Mouse (Mus musculus) midbrain, embryonic 12.5 days (tissue): ENCODE measurements around the gene Slc26a3. TPM values are rescaled to one million over a fixed set of nuclear protein-coding genes. Genes with fewer than 3 reads are reported as not detected.

ENCODE experiments used
- ATAC-seq: fragments of 200-750 bp; cut with Nextera tagmentation; 2 replicates; pipeline ENCODE4 v1.8.0; 2017; ENCODE audit warnings: low read depth, moderate TSS enrichment, moderate library complexity; ENCODE audit not compliant: low FRiP score
- H3K27ac ChIP-seq: fragments of 300-500 bp; sonication (generic); replicated peaks from 2 replicates; pipeline ENCODE4 v1.5.1; 2016; ENCODE audit warnings: mild to moderate bottlenecking
- H3K27me3 ChIP-seq: fragments of 300-500 bp; sonication (generic); 2 replicates; pipeline ENCODE4 v1.6.1; 2016; ENCODE audit warnings: mild to moderate bottlenecking
- H3K36me3 ChIP-seq: fragments of 300-500 bp; sonication (generic); 2 replicates; pipeline ENCODE4 v1.6.1; 2016
- H3K4me1 ChIP-seq: fragments of 300-500 bp; sonication (generic); 2 replicates; pipeline ENCODE4 v1.6.1; 2016
- H3K4me2 ChIP-seq: fragments of 300-500 bp; sonication (generic); replicated peaks from 2 replicates; pipeline ENCODE4 v1.6.1; 2016; ENCODE audit warnings: mild to moderate bottlenecking, moderate library complexity
- H3K4me3 ChIP-seq: fragments of 300-500 bp; sonication (generic); 2 replicates; pipeline ENCODE4 v1.5.1; 2016; ENCODE audit warnings: mild to moderate bottlenecking
- H3K9ac ChIP-seq: fragments of 300-500 bp; sonication (generic); replicated peaks from 2 replicates; pipeline ENCODE4 v1.6.1; 2016; ENCODE audit warnings: mild to moderate bottlenecking, moderate library complexity
- H3K9me3 ChIP-seq: fragments of 300-500 bp; sonication (generic); 2 replicates; pipeline ENCODE4 v1.6.1; 2016; ENCODE audit warnings: mild to moderate bottlenecking
- WGBS: fragments of 180-500 bp; shearing (Covaris S2); methylation state at CpG from one replicate; pipeline ENCODE4 v1.1.7; 2016; 5-methylcytosine and 5-hydroxymethylcytosine counted together
- polyA plus RNA-seq: library from polyadenylated mRNA; unstranded; fragments of >200 nt; fragmentation: Nextera tagmentation; extraction: Ambion mirVana; gene quantifications from 2 replicates; pipeline ENCODE4 v1.2.1, GENCODE M21; 2016

Gene Slc26a3
- polyA plus RNA-seq, 1 experiment from 2014 or later, result not detected

DNA sequence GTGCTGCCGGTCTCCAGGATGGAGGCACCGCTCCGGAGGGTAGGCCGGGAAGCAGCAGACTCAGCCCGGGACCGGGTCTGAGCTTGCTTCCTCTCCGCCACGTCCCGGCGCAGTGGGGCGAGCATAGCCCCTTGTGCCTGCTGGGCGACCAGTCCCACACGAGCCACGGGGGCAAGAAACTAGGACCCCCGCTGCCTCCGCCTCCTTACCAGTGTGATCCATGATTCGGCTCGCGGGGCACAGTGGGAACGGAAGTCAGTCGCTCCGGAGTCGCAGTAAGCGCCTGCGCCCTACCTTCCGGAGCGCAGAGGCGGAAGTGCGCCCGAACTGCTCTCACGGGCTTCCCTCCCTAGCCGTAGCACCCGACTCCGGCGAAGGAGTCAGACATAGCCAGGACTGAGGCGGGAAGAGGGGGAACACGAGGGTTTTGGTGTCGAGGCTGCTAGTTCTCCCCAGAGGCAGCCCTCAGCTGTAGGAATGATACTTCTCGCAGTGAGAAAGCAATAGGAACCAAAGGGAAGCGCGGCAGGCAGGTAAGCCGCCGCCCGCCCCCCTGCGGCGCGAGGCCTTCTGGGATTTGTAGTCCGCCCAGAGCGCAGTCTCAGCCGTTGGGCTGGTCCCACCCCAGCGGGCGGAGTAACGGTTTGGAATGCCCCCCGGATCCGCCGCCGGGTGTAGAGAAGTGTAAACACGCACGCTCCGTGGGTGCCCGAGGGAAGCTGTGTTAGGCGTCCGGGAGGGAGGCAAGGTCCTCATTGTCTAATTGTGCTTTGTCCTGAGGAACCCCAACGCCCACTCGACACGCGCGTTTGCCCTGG is 108.9 kb downstream of the Slc26a3 start, which contains the start of gene Cbll1:
Cbll1 (minus strand) TSS at position 303 of the 818 bp plus-strand sequence.
- WGBS, result under 1% methylated on average over 67 of the region's 68 CpGs
- H3K27me3 ChIP-seq, result no peaks in the 10 kb centered on the region
- H3K4me3 ChIP-seq, result peak within 1 kb of the TSS; percentile 78
- no peaks in the 10 kb centered on the region for H3K9me3 ChIP-seq
- H3K4me1 ChIP-seq, result peaks cover 14% of the 10 kb centered on the region
- peak; percentile 98 for ATAC-seq
- H3K36me3 ChIP-seq, result peaks cover under 1% of the 10 kb centered on the region
- H3K9ac ChIP-seq, result peak within 1 kb of the TSS; percentile 79
- H3K4me2 ChIP-seq, result peak within 1 kb of the TSS; percentile 84
- H3K27ac ChIP-seq, result peak within 1 kb of the TSS; percentile 93

DNA sequence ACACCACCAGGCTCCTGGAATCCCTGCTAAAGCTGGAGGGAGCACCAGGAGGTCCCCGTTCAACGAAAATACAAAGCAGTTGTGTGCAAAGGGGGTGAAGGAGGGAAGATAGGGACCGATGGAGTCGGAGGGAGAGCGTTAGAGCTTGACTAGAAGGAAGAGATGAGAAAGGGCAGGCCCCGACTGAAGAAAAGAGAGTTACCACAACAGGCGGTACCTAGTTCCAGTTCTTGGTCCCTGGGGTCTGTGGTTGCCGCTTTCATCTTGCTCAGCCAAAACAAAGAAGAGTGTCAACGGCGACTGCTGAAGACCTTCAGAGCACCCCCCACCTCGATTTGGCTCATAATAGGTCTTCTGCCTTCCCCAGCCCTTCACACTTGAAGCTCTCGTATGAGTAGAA is 109.5 kb downstream of the Slc26a3 start:
- ATAC-seq, result no peak
- WGBS, result 3% methylated on average over 12 of the region's 12 CpGs

DNA sequence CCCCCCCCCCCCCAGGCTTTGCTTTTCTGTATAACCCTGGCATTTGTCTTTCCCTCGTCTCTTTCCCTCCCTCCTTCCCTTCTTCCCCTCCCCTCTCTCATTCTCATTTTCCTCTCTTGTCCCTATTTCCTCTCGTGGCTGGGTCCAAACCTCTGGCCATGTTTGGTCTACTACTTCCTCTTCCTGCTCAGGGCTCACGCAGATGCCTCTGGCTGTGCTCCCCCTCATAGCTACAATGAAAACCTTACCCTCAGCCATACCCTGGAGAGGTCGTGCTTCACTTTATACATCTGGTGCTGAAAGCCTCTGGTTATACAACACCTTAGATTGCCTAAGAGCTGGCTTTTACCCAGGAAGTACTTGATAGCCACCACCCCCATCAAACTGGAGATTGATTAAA is 110.6 kb downstream of the Slc26a3 start:
- Histone ChIP-seq H3K9ac (no peak overlapping the region), H3K4me1 (peaks cover 14% of the 10 kb centered on the region), H3K4me3 (no peak overlapping the region), H3K9me3 (no peaks in the 10 kb centered on the region), H3K27ac (no peak overlapping the region), H3K27me3 (no peaks in the 10 kb centered on the region), H3K36me3 (no peaks in the 10 kb centered on the region), H3K4me2 (no peak overlapping the region)
- WGBS, result 68% methylated on average over 4 of the region's 4 CpGs
- ATAC-seq, result no peak

More for the DNA sequence above, 109.5 kb downstream of the Slc26a3 start:
- H3K36me3 ChIP-seq, result no peaks in the 10 kb centered on the region
- no peaks in the 10 kb centered on the region for H3K27me3 ChIP-seq
- peak overlapping the region; percentile 79 for H3K9ac ChIP-seq
- peaks cover 14% of the 10 kb centered on the region for H3K4me1 ChIP-seq
- no peaks in the 10 kb centered on the region for H3K9me3 ChIP-seq
- peak overlapping the region; percentile 78 for H3K4me3 ChIP-seq
- peak overlapping the region; percentile 93 for H3K27ac ChIP-seq
- peak overlapping the region; percentile 84 for H3K4me2 ChIP-seq

DNA sequence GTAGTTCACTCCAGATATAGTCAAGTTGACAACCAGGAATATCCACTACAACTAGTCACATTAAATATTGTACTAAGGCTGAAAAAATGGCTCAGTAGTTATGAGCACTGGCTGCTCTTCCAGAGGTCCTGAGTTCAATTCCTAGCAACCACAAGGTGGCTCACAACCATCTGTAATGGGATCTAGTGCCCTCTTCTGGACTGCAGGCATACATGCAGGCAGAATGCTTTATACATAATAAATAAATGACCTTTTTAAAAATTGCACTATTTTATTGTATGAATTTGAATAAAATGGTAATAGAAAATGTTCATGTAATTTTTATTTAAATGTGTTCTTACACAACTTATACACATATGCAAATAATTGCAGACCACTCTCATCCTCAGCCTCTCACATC is 112.5 kb downstream of the Slc26a3 start:
- Histone ChIP-seq H3K36me3 (no peaks in the 10 kb centered on the region), H3K4me1 (peaks cover 8% of the 10 kb centered on the region), H3K27me3 (no peaks in the 10 kb centered on the region), H3K9me3 (no peaks in the 10 kb centered on the region), H3K4me3 (no peak overlapping the region), H3K27ac (no peak overlapping the region), H3K4me2 (no peak overlapping the region), H3K9ac (no peak overlapping the region)
- no peak for ATAC-seq

DNA sequence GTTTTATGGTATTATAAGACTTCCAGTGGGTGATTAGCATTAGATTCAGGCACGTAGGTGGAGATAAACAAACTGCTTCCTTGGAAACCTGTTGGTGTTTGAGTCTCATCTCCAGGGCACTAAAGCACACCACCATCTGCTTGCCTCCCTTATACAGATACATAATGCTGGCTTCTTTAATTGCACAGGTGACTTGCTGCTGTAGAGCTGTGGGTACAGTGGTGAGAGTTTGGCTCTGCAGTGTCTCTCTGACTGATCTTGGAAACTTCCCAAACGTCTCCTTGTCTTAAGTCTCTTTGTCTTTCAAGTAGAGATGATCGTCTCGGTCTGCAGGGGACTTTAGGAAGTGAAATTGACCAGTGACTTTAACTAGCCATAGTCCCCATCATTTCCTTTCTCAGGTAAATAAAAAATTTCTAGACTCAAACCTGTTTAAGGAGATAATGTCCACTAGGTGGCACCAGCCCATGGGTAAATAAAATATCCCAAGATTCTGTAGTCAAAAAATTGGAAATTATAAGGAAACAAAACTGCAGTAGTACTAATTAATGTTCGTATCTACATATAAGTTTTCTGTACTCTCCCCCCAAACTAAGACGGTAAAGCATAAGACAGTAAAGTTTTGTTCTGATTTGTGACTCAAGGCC is 117.2 kb downstream of the Slc26a3 start:
- no peaks in the 10 kb centered on the region for H3K36me3 ChIP-seq
- H3K27me3 ChIP-seq, result no peaks in the 10 kb centered on the region
- H3K9me3 ChIP-seq, result no peaks in the 10 kb centered on the region
- H3K9ac ChIP-seq, result no peak overlapping the region
- H3K4me3 ChIP-seq, result no peak overlapping the region
- ATAC-seq, result no peak
- no peak overlapping the region for H3K27ac ChIP-seq
- H3K4me2 ChIP-seq, result no peak overlapping the region
- WGBS, result 50% methylated on average over 6 of the region's 6 CpGs
- H3K4me1 ChIP-seq, result no peaks in the 10 kb centered on the region

DNA sequence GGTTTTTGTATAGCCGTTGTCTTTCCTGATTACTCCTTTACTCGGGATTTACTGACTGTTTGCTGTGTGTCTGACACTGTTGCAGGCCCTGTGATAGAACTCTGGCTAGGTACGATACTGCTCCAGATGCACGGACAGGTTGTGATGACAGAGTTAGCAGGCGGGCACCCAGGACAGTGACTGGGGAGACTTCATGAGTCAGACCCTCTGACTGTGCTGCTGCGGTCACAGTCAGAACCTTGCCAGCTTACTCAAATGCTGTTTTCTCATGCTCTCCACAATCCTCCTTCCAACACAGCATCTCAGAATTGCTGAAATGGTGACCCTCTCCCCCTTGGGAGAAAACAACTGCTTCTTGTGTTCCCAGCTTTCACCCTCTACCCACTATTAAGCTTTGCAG is 117.8 kb downstream of the Slc26a3 start:
- Histone ChIP-seq H3K4me2 (no peak overlapping the region), H3K4me3 (no peak overlapping the region), H3K27ac (no peak overlapping the region), H3K4me1 (no peaks in the 10 kb centered on the region), H3K9me3 (no peaks in the 10 kb centered on the region), H3K36me3 (no peaks in the 10 kb centered on the region), H3K9ac (no peak overlapping the region), H3K27me3 (no peaks in the 10 kb centered on the region)
- WGBS, result 85% methylated on average over 6 of the region's 6 CpGs
- no peak for ATAC-seq

DNA sequence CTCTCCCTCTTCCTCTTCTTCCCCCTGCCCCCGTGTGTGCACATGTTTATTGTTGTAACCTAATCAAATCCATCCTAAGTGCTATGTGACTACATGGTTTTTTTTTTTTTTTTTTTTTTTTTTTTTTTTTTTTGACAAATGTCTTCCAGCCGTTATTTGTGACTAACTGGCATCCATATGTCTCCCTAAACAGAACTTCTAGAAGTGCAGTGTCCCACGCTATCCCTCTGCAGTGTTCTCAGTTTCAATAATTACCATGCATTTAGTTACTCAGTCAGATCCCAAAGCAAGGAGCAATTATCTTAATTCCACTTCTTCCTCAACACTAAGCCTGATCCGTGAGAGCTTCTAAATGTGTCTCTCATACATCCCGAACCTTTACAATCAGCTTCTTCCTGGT is 120.5 kb downstream of the Slc26a3 start:
- Histone ChIP-seq H3K4me2 (no peak overlapping the region), H3K4me3 (no peak overlapping the region), H3K9ac (no peak overlapping the region), H3K27me3 (no peaks in the 10 kb centered on the region), H3K27ac (no peak overlapping the region), H3K36me3 (no peaks in the 10 kb centered on the region), H3K4me1 (no peaks in the 10 kb centered on the region), H3K9me3 (no peaks in the 10 kb centered on the region)
- no peak for ATAC-seq
- WGBS, result 69% methylated on average over 4 of the region's 5 CpGs

DNA sequence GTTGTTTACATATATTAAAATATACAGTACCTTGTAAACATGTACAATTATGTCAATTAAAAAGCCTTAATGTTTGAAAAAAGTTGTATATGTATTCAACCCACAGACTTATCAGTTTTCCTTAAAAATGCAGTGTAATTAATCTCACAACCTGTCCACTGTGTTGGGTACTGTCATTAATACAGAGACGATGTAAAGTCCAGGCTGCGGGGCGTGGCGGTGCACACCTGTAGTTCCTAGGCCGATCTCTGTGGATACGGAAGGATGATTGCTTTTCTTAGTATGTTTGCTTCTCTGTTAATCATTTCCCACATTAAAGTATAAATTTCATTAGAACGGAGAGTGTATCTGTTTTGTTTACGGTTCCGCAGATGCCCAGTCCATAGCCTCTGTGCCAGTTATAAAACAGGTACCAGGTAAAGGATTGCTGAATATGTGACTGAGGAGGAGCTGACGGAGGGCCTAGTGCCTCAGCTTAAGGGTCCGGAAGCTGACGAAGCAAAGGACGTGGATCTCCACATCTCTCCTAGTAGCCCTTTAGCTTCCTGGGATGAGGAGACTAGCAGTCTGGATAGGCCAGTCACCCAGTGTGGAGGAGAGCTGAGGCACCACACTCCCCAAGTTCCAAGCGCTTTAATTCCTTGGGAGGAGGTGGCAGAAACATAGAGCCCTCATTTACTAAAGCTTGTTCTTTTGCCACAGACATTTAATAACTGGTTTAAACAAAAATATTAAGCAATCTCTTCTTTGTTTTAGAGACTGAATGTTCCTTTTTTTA is 122.2 kb downstream of the Slc26a3 start:
- 89% methylated on average over 14 of the region's 14 CpGs for WGBS

DNA sequence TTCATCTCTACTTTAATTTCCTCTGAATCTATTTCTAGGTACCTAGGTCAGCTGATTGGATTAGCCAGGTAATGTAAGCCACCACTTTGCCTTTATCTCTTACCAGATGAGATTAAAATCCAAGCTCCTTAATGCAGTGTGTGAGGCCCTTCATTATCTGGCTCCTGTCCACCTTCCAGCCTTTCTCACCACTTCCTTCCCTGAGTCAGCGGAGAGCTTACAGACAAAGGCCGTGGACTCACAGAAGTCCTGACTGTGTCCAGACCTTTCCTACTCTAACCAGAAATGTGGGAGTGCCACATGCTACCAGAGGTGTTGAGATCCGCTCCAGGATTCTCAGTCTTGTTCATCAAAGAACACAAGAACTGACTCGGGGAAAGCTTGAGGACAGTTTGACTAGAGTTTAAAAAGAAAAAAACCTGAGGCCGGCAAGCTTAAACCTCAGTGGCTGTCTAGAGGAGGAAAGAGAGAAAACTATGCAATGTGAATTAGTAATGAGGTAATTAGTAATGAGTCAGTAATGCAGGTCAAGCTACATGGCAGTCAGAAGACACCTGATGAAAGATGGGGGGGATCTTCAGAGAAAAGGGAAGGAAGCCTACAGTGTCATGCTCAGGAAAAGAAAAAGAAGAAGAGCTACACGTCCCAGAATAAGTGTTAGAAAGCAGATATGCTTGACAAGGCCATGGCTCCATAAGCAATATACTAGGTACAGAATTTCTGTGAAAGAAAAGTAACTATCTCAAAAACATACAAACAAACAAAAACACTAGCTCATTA is 123.2 kb downstream of the Slc26a3 start:
- H3K4me3 ChIP-seq, result no peak overlapping the region
- no peak overlapping the region for H3K27ac ChIP-seq
- no peak for ATAC-seq
- no peaks in the 10 kb centered on the region for H3K9me3 ChIP-seq
- H3K4me1 ChIP-seq, result no peaks in the 10 kb centered on the region
- H3K36me3 ChIP-seq, result no peaks in the 10 kb centered on the region
- no peak overlapping the region for H3K4me2 ChIP-seq
- whole genome bisulfite sequencing, result 75% methylated on average over 6 of the region's 6 CpGs
- H3K9ac ChIP-seq, result no peak overlapping the region
- no peaks in the 10 kb centered on the region for H3K27me3 ChIP-seq

More for the DNA sequence above, 122.2 kb downstream of the Slc26a3 start:
- H3K9me3 ChIP-seq, result no peaks in the 10 kb centered on the region
- H3K9ac ChIP-seq, result no peak overlapping the region
- H3K27me3 ChIP-seq, result no peaks in the 10 kb centered on the region
- no peaks in the 10 kb centered on the region for H3K4me1 ChIP-seq
- no peak for ATAC-seq
- H3K4me3 ChIP-seq, result no peak overlapping the region
- H3K27ac ChIP-seq, result no peak overlapping the region
- H3K4me2 ChIP-seq, result no peak overlapping the region
- H3K36me3 ChIP-seq, result no peaks in the 10 kb centered on the region

DNA sequence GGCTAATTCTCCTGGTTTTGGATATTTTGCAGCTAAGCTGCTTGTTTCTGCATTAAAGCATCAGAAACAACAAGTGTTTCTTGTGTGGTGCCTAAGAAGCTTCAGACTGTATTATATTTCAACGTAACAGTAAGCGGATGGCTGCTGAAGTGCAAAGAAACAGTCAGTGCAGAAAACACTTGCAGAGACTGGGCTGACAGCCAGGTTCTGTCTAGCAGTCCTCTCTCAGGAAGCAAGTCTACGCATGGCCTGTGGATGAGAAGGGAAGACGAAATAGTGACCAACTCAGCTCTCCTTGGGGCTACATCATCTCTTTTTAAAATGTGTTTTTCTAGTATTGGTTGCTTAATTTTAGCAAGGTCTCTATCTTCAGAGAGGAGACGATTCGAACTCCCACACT is 129.4 kb downstream of the Slc26a3 start:
- ATAC-seq, result no peak
- no peak overlapping the region for H3K4me3 ChIP-seq

DNA sequence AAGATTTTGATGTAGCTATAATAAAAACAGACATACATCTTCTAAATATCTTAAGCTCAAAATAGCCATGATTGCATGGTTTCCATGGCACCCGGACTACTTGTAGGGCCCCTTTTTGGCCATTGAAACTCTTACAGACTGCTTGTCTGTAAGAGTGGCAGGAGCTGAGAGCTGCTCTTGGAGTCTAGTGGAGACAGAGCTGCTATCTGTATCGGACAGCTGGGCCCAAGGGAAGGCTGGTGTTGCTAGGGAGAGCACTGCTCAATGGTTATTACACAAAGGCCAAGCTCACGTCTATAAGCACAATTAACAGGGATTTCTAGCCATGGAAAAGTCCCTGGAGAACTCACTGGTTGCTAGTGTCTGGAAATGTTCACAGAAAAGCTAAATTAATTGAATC is 130.7 kb downstream of the Slc26a3 start:
- Histone ChIP-seq H3K4me2 (no peak overlapping the region), H3K4me3 (no peak overlapping the region), H3K9ac (no peak overlapping the region), H3K9me3 (no peaks in the 10 kb centered on the region), H3K27me3 (no peaks in the 10 kb centered on the region), H3K27ac (no peak overlapping the region), H3K36me3 (no peaks in the 10 kb centered on the region), H3K4me1 (no peaks in the 10 kb centered on the region)
- peak; percentile 60 for ATAC-seq
- 60% methylated on average over 3 of the region's 3 CpGs for WGBS

More for the DNA sequence above, 129.4 kb downstream of the Slc26a3 start:
- Histone ChIP-seq H3K27ac (no peak overlapping the region), H3K4me1 (no peaks in the 10 kb centered on the region), H3K4me2 (no peak overlapping the region), H3K36me3 (no peaks in the 10 kb centered on the region), H3K9me3 (no peaks in the 10 kb centered on the region), H3K9ac (no peak overlapping the region), H3K27me3 (no peaks in the 10 kb centered on the region)
- 89% methylated on average over 6 of the region's 6 CpGs for WGBS
